Mouse (Mus musculus) forebrain, embryonic 10.5 days (tissue): ENCODE data around the gene Sh2d1a. TPM values are rescaled to one million over a fixed set of nuclear protein-coding genes. Genes with fewer than 3 reads are reported as not detected.

Source experiments
- DNase-seq: peaks from one replicate; pipeline ENCODE4 v3.0.0-alpha.2; 2017; ENCODE audit warnings: low spot score; ENCODE audit errors: extremely low spot score
- H3K27ac ChIP-seq: fragments of 300-500 bp; sonication (generic); 2 replicates; pipeline ENCODE4 v1.5.1; 2016; ENCODE audit warnings: mild to moderate bottlenecking
- H3K27me3 ChIP-seq: fragments of 300-500 bp; sonication (generic); 2 replicates; pipeline ENCODE4 v1.6.1; 2016; ENCODE audit warnings: mild to moderate bottlenecking; ENCODE audit not compliant: poor library complexity, severe bottlenecking
- H3K36me3 ChIP-seq: fragments of 300-500 bp; sonication (generic); replicated peaks from 2 replicates; pipeline ENCODE4 v1.6.1; 2016; ENCODE audit warnings: mild to moderate bottlenecking, moderate library complexity
- H3K4me1 ChIP-seq: fragments of 300-500 bp; sonication (generic); 2 replicates; pipeline ENCODE4 v1.6.1; 2016
- H3K4me3 ChIP-seq: fragments of 300-500 bp; sonication (generic); 2 replicates; pipeline ENCODE4 v1.5.1; 2016; ENCODE audit warnings: mild to moderate bottlenecking, moderate library complexity
- H3K9me3 ChIP-seq: fragments of 300-500 bp; sonication (generic); 2 replicates; pipeline ENCODE4 v1.6.1; 2016; ENCODE audit warnings: mild to moderate bottlenecking, moderate library complexity
- WGBS: fragments of 180-500 bp; shearing (Covaris S2); methylation state at CpG from one replicate; pipeline ENCODE4 v1.1.7; 2016; 5-methylcytosine and 5-hydroxymethylcytosine counted together
- polyA plus RNA-seq: library from polyadenylated mRNA; unstranded; fragments of >200 nt; fragmentation: Nextera tagmentation; extraction: Ambion mirVana; gene quantifications from 2 replicates; pipeline ENCODE4 v1.2.1, GENCODE M21; 2016

Sh2d1a gene
- polyA plus RNA-seq, 1 experiment from 2014 or later = 0.15 TPM

DNA sequence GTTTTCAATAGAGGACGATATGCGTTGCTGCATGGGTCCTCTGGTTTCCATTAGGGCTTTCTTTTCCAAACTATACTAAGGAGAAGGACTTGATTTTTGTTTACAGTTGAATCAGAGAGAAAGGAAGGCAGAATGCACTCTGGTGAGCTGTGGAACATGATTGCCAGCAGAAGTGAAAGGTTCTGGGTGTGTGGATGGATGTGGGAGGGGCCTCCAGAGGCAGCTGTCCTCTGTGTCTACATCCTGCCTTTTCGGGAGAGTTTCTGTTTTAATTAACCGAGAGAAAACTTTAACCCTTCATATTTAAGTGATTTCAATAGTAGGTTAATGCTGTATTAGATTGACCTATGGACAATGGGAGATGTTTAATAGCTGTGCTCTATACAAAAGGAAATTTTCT is 46.3 kb downstream of the Sh2d1a start:
- H3K36me3 ChIP-seq = no peaks in the 10 kb centered on the region
- H3K9me3 ChIP-seq = no peaks in the 10 kb centered on the region
- H3K27ac ChIP-seq = no peak overlapping the region
- H3K4me3 ChIP-seq = no peak overlapping the region
- no peak for DNase-seq
- no peaks in the 10 kb centered on the region for H3K4me1 ChIP-seq
- no peaks in the 10 kb centered on the region for H3K27me3 ChIP-seq
- WGBS = 89% methylated on average over 4 of the region's 4 CpGs

DNA sequence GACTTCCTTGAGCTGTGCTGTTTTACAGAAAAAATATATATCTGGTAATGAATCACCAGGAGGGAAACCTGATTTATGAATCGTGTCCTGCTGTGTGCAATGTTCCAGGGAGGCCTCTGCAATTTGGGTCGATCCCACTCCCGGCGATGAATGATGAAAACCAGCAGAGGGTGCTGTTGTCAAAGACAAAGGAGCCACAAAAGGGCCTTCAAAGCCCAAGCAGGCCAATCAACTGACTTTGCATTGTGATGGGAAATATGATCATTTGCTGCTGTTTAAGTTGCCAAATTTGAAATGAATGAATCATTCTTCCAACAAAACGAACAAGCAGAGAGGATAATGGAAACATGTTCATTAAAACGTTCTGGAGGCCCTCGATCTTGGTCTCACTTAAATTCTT is 55.0 kb downstream of the Sh2d1a start:
- H3K4me1 ChIP-seq = 0 out of 2 replicates have a peak, but pooled peaks cover 7% of the 10 kb centered on the region
- no peaks in the 10 kb centered on the region for H3K9me3 ChIP-seq
- no peak overlapping the region for H3K4me3 ChIP-seq
- WGBS = 27% methylated on average over 7 of the region's 7 CpGs
- peak; percentile 47 for DNase-seq
- no peaks in the 10 kb centered on the region for H3K36me3 ChIP-seq
- no peaks in the 10 kb centered on the region for H3K27me3 ChIP-seq
- H3K27ac ChIP-seq = no peak overlapping the region

DNA sequence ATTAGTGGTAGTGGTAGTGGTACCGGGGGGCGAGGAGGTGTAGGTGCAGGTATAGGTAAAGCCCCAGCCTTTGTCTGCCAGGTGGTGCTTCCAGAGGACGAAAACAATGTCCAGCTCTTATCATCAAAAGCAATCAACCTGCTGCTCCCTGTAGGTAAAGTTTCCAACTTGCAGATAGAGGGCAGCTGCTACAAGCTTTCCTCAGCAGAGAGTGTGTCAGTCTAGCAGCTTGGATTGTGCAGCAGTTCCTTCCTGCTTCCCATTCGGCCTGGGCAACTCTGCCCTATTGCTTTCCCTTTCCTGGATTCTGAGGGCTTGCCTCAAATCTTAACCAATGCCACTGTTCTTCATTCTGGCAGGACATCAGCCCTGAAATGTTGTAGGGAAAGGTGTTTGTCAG is 56.4 kb downstream of the Sh2d1a start:
- H3K4me3 ChIP-seq = no peak overlapping the region
- H3K27ac ChIP-seq = no peak overlapping the region
- no peaks in the 10 kb centered on the region for H3K9me3 ChIP-seq
- 0 out of 2 replicates have a peak, but pooled peaks cover 7% of the 10 kb centered on the region for H3K4me1 ChIP-seq
- DNase-seq = no peak
- no peaks in the 10 kb centered on the region for H3K36me3 ChIP-seq
- H3K27me3 ChIP-seq = no peaks in the 10 kb centered on the region
- 67% methylated on average over 4 of the region's 4 CpGs for WGBS

Other genes with a start within 250 kb of the Sh2d1a start
- not detected in 2 replicates for gene Tex13c2, start 12.8 kb upstream of the Sh2d1a start, polyA plus RNA-seq